Mouse (Mus musculus): Measurements from ENCODE around the gene Pdxk.

Gene Pdxk

DNA sequence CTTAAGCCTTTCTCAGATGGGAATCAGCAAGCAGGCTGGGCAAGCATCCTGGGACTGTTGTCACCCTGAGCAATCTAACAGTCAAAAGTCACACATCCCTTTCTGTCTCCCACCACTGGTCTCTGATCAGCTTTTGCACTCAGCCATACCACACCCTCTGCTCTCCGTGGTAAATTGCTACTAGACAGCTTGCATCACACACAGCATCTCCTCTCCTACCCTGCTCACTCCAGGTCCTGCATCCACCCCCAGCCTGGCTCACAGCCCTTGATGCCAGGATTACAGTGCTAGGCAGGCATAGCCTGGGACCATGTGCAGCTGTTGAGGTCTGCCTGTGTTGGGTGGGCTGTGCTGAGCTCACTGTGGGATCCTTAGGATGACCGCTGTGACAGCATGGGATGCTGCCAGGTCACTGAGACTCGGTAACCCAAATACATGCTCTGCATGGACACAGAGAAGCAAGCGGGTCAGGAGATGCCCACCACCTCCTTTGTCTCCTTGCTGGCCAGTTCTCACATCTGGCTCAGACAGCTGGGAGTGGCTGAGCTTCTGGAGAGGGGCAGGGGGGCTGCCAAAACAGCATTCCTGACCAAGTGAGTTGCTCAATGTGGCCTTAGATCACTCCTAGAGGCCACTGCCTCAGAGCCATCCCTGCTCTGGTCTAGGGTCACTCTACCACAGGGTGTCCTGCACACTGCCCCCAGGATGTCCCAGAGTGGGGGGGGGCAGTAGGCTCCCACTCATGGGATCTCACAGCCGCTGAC lies 6.2 kb downstream of the Pdxk start:
- no peak for DNase-seq

DNA sequence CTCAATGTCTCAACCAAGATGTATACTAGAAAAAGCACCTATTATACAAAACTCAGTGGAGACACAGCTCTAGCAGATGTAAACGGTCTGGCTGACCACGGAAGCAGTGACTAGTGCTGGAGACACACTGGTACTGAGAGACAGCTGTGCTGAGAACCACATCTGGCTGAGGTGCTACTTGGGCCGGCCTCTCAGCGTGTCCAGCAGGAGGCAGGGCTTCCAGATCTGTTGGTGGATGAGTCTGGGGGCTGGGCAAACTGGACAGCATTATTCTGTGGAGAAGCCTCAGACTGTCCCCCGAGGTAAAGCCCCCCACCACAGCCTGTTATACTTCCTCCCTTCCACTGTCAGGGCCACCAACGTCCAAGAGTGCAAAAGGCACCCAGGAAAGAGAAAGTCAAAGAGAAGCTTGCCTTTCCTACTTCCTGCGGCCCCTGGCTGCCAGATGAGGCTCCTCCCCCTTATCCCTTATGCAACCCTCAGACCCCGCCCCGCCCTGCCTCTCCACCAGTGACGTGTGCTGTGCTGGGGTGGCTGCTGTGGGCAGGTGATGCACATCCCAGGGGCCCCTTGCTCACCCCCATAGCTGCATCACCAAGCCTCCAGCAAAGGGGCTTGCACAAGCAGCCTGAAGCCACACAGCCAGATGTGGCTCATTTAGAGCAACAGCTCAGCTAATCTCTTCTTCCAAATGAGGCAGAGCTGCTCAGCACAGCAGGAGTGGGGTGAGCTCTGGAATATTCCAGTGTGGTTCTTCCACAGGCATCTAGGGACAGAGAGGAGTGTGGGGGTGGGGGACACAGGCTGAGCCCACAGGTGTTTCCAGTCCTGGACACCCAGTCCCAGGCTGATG lies 7.1 kb downstream of the Pdxk start:
- no peak for DNase-seq

DNA sequence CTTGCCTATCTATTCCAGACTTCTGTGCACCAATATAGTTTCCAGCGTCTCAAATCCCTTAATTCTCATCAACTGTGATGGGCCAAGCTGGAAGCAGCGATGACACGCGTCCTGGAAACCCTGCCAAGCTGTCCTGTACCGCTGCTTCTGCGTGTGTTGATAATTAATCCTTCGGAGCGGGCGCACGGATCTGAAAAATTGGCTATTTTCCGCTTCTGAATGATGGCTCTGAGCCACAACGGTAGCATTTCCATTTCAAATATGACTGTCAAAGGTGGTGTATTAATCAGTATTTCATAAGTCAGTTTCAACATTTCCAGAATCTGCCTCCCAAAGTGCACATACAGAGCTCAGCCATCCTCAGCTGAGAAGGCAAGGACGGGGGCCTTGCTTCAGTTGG lies 8.1 kb downstream of the Pdxk start:
- DNase-seq = no peak

DNA sequence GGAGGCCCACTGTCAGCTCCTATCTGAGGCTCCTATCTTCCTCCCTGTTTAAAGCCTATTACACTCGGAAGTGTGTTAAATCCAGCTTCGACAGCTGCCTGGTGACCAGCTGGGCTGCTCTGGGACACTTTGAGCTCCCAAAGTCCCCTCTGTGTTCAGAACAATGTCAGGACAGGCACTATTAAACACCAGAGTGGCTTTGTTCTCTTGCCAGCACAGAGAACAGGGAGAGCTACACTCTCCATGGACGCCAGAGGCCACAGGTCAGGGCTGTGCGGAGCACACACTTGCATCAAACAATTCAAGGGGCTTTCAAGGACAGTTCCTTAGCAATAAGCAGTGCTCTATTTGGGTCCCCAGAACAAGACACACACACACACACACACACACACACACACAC lies 12.1 kb downstream of the Pdxk start:
- no peak for DNase-seq

DNA sequence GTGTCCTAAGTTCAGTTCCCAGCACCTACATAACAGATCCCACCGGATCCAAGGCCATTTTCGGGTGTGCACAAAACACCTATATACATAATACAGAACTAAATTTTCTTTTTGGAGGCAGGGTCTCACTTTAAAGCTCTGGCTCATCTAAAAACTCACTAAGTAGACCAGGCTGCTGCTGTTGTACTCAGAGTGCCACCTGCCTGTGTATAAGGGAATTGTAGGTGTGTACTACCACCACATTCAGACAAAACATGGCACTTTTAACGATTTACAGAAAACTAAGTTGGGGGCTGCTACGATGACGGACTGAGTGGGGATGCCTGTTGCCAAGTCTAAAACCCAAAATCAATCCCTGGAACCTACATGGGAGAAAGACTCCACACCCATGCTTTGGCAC lies 14.0 kb downstream of the Pdxk start:
- DNase-seq = no peak

DNA sequence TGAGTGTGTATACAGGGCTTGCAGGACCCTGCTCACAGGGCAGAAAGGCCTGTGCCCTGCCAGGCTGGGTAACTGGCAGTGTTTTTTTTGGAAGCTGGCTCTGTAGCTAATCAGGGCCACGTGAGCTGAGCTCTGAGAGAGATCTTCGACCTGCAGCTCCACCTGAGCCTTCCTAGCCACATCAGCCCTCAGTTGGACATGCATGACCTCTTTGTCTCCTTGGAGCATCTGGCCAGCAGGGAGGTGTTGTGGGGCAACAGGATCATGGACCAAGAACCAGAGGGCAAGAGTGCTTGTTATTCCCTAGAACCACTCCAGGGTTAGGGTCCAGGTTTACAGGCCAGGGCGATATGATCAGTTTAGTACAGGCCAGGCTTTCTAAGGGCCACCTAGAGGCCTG lies 17.4 kb downstream of the Pdxk start:
- DNase-seq = no peak

DNA sequence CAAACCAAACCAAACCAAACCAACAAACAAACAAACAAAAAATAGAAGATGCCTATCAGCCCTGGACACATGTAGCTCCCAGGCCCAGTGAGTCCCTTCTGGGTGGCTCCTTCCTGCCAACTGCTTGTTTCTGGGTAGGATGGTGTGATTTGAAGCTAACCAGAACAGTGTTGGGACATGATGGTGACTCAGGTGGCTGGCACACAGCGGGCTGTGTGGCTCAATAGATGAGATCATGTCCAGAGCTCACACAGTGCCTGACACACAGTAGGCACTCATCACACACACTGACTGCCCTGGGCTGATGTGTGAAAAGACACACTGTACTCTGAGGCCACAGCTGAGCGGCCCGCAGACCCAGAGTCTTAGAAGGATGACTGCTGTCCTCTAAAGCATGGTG lies 18.6 kb downstream of the Pdxk start:
- DNase-seq = no peak

DNA sequence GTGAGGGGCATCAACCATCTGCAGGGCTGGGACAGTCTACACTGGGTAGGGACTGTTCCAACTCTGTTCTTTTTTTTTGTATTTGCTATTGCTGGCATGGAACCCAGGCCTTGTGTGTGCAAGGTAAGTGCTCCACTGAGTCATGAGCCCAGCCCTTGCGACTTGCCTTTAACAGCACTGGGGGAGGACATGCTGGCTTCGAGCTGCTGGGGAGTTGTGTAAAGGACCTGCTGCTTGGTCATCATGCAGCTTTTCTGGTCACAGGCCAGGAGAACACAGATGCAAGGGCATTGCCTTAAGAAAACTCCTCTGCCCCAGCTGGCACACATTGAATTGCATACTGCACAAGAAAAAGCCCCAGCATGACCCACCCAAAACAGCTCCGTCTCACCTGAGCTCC lies 22.5 kb downstream of the Pdxk start:
- DNase-seq = no peak

DNA sequence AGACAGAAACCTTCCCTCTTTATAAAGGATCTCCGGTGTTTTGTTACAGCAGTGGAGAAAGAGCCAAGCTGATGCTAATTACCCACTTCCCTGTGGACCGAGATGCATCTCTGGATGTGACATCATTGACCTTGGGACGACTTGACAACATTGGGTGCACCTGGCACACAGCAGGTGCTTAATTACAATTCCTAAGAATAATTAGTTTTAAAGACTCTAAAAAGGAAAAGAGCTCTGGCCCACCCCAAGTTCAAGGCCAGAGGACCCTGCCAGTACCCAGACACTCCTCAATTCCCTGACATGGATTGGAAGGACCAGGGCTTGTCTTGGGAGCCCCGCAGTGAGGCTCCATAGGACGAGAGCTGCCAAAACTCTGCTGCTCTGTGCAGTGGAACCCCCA lies 23.2 kb downstream of the Pdxk start:
- DNase-seq = no peak

DNA sequence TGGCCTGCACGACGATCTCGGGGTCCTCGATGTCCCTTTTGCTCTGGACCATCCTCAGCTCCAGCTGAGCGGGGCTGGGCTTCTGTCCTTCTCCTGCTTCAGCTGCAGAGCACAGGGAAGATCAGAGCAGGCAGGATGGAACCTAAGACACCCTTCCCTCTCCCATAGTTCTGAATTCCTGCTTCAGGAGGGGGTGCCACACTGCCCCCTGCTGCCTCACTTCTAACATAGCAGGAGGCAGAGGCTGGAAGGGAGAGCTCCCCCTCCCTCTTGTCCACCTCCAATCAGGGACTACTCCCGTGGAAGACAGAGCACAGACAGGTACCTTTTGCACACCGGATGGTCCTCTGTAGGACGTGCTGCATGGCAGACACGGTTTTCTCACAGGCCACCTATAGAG lies 24.0 kb downstream of the Pdxk start:
- DNase-seq = no peak

DNA sequence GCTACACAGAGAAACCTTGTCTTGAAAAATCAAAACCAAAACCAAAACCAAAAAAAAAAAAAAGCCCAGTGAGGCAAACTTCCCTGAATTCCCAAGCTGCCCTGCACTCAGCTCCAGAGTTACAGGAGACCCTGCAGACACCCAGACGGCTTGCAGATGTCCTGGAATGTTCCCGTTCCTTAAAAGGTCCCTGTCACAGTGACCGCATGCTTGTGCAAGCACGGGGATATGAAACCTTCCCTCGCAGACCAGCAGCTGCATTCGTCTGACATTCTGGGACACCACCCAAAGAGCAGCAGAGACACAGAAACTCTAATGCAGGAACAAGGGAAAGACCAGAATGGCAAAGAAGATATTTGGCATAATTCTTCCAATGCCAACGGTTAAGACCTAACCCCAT lies 24.8 kb downstream of the Pdxk start:
- DNase-seq = no peak

DNA sequence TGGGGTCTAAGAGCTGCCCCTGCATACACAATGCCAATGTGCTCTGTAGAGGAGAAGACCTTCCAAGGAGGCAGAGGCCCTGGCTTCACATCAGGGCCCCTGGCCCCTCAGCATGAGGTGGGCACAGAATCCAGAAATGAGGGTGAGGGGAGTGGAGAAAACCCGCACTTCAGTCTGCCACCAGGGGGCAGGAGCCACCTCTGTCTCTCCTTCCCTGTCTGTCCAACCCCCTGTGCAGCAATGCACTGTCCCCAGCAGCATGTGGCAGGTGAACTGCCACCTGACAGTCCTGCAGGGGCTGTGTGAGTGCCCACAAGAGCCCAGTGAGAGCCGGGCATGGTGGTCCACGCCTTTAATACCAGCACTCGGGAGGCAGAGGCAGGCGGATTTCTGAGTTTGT lies 25.2 kb downstream of the Pdxk start:
- no peak for DNase-seq

DNA sequence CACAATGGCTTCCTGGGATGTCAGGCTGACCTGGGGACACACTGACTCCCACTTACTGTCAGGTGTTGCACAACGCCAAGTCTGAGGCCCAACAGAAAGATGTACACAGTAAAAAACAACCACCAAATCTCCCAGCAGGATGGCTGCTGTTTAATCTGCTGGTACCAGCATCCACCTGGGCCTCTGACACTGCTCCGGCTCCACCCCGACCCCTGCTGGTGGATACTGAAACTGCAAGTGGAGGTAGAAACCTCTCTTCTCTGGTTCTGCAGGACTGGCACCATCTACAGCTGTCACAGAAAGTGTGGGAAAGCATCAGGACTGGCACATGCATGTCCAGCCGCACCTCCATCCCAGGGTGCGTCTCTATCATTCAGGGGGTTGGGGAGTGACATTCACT lies 26.7 kb downstream of the Pdxk start:
- peak; percentile 67 for DNase-seq

DNA sequence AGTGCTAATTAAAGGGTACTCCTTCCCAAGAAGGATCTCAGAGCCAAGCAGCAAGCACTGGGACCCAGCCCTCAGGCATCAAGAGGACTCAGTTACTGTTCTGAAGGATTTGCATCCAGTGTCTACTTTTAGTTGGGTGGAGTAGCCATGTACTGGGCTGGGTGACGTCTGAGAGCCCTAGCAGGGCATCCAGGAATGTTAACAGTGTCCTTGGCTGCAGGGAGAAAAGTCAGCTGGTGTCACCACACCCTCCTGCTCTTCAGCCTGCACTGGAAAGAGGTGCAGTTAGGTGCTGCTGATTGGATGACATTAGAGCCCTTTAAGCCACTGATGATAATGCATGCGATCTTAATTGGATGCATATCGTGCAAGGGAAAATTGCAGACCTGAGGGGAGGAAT lies 31.9 kb downstream of the Pdxk start:
- DNase-seq = no peak

DNA sequence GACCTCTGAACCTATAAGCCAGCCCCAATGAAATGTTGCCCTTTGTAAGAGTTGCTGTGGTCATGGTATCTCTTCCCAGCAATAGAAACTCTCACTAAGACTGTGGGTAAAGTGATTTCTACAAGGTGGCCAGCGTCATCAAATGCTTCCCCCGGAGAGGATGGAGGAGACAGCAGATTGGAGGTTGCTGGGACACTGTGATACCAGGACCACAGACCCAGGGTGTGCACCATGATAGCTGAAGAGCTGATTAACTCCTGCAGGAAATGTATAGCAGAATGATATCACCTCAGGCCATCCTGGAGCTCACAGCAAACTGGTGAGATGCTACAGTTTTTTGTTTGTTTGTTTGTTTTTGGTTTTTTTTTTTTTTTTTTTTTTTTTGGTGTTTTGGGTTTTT lies 35.0 kb downstream of the Pdxk start:
- no peak for DNase-seq

DNA sequence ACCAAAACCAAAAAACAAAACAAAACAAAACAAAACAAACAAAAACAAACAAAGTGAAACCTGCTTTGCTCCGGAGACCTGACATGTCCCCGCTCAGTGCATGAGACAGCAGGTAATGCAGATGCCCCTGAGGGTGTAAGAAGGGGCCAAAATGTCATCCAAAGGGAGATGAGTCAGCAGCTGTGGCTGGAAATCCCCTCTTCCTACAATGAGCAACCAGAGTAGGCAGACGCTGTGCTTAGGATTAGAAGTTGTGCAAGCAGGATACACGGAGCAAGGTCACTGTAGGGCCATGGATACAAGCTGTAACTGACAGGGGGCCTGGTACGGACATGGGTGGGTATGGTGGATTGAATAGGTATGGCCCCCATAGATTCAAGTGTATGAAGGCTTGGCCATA lies 35.6 kb downstream of the Pdxk start:
- no peak for DNase-seq

DNA sequence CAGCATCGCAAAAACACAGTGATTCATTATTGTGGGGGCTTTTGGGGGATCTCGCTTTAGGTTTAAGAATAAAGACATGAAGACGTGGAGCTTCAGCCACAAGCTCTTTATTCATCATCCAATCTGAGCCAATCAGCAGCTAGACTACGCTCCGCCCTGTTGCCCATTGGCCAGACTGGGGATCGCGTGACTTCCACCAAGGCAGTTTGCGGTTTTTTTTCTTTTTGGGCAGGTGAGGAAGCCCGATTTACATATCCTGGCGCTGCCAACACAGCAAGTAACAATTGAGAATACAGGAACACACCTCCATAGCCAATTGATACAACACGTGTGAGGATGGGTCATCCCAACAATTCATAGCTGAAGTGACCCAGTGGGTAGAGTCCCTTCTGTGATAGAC lies 36.7 kb downstream of the Pdxk start:
- no peak for DNase-seq

DNA sequence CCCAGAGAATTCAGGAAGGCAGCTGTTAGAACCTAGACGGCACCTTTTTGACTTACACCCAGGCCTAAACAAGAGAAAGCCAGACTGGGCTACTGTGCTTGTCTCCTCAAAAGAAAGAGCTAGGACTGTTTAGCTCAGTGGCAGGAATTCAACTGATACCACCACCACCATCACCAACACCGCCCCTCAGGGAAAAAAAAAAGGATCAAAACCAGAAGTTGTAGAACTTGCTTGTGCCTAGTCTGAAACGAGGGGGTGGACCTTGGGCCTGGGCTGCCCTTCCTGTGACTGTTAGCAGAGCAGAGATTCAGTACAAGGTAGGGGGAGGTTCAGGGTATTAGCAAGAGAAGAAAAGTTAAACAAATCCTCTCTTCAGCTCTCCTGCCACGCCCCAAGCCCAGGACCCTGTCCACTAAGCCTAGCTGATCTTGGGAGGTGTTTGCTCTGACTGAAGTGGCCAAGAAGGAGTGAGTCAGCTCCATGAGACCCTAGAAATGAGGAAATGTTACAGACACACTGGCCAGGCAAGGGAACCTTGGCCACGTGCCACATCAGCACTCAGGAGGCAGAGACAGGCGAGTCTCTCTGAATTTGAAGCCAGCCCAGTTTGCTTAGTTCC lies 38.5 kb downstream of the Pdxk start:
- no peak for DNase-seq

DNA sequence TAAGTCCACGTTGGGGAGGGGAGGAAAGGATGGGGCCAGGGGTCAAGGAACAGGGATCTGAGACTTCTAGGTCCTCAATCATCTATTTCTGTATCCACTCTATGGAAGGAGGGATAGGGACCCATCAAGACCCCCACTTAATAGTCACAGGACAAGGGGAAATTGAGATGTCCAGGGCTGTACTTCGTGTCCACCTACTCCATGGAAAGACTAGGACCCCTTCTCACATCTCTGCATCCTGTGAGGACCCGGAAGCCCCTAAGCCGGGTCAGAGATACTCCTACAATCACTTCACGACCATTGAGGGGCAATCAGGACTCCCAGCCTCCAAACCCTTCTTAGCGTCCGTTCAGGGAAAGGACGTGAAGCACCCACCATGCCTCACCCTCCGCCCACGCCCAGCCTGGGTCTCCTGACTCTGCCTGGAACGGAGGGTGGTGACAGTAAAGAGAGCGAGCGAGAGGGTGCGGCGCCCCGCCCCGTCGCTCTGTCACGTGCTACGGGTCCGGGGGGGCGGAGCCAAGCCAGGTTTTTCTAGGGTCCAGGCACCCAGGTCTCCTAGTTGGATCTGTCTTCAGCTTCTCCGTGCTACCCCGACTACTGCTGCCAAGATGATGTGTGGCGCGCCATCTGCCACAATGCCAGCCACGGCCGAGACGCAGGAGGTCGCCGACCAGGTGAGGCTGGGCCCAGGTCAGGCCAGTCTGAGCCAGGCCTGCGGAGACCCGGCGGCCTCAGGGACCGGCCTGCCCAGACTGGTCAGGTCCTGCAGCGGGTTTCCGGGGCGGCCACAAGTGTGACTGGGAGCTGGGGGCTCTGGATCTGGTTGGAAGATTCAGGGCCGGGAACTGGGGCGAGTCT lies 39.4 kb downstream of the Pdxk start, which contains the start of gene Cstb:
Gene Cstb, plus strand, starts transcription at position 489 of the 861 bp plus-strand sequence.
- DNase-seq = peak; percentile 86

DNA sequence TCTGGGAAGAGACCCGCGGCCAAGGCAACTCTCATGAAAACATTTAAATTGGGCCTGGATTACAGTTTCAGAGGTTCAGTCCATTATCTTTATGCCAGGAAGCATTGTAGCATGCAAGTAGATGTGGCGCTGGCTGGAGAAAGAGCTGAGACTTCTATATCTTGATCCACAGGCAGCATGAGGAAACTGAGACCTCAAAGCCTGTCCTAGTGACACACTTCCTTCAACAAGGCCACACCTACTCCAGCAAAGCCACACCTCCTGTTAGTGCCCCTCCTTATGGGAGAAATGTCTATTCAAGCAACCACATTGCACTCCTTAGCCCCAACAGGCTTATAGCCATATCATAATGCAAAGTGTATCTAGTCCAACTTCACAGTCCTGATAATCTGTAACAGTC lies 42.2 kb downstream of the Pdxk start:
- no peak for DNase-seq

DNA sequence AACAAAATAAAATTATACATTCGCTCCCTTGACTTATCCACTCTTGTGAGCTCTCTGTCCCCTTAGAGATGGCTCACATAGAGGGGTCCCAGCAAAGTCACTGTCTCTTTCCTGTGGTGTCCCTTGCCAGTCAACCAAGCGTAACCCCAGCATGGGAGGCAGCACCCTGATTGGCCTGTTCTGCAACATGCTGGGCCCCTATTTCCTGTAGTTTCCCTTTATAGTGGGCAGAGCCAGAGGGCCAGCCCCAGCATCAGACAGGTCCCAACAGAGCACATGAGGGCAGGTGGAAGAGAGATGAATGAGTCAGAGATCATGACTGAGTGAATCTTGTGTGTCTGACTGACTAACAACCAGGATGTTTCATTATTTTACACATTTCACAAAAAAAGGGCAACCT lies 43.8 kb downstream of the Pdxk start:
- no peak for DNase-seq

DNA sequence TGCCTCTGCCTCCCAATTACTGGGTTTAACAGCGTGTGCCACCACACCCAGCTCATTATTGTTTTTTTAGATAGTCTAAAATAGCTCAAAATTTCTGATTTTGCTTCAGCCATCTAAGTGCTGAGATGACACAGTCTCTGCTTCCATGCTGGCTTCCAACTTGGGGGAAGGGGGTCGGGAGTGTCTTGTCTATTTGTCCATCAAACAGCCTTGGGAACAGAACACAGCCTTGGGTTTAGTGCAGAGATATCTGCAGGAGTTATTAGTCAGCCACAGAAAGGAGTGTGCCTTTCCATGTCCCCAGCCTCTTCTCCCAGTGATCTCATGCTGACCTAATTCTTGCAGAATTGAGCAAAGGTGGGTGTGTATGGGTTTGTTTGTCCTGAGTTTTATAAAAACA lies 46.0 kb downstream of the Pdxk start:
- no peak for DNase-seq

DNA sequence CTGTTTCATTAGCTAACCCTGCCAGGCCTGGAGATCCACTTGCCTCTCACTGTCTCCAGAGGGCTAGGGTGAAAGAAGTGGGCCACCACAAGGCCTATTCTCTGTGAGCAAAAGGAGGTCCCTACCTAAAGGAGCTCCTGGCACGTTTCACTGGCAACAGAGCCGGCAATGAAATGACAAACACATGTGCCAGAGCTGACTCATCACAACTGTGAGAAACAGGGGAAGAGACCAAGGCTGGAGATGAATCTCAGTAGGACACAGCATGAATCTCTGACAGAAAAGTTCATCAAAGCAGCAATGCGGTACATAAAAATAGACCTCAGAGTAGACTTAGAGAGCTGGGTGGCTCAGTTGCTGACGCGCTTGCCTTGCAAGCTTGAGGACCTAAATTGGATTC lies 46.9 kb downstream of the Pdxk start:
- no peak for DNase-seq
